Mouse (Mus musculus) cerebellum, postnatal 10 days (tissue): Measurements from ENCODE around the gene Nop56.

Experiments used
- DNase-seq, 2 experiments: peaks; one replicate each; pipeline ENCODE4 v3.0.0; 2021; ENCODE audit warnings: mixed read lengths in 2 of 2

Gene Nop56

GRCm38 (mm10) chr2:130295331-130296133, 21.3 kb downstream of the Nop56 start:
- peak; percentile 65 to 66 for DNase-seq

- peak in 1 of 2 experiments; percentile 26 for DNase-seq
These were observed 22.0 kb downstream of the Nop56 start for GRCm38 (mm10) chr2:130296134-130296745.

GRCm38 (mm10) chr2:130297580-130297979, 23.4 kb downstream of the Nop56 start:
- DNase-seq: no peak

GRCm38 (mm10) chr2:130303014-130303413, 28.8 kb downstream of the Nop56 start:
- DNase-seq: no peak

GRCm38 (mm10) chr2:130327057-130327456, 52.8 kb downstream of the Nop56 start:
- DNase-seq: no peak
